Mouse (Mus musculus): ENCODE measurements at regions not wholly inside any gene's neighbourhood (a gene's known extent, or its start where the extent isn't known, plus 50 kb on each side); places are given as distances from the start of the nearest gene placed in this dataset.

DNA sequence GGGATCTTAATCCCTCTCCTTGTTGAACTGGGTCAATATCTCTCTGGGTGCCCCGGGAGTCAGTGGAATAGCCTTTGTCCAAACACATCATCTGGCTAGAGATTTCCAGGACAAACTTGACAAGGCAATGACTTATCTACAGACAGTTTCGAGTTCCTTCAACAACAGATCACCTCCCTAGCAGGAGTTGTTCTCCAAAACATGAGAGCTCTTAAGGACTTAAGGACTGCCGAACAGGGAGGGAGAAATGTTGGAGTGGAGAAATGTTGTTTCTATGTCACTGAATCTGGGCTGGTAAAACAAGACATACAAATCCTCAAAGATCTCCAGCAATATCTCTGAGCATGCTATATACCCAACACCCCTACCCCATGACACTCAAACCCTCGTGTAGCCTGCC is 59.7 kb upstream of the Cox10 start:
- DNase-seq (ENCODE audit: low spot score) = no peak

DNA sequence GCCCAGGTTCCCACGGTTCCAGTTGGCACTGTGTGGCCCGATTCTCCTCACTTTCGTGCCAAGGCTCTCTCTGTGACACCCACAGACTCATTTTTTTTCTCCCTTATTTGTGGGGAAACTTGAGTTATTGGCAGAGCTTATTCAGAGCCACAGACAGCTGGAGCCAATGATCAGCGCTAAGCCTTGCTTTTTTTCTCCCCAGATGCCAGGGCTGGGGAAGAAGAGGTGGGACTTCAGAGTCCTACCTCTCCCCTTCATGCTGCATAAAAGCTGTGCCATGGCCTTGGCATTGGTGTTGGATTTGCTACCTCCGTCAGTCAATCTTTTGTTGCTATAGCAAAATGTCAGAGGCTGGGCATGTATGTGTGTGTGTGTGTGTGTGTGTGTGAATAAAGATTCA is 56.5 kb upstream of the Cox10 start:
- no peak for DNase-seq (ENCODE audit: low spot score)

DNA sequence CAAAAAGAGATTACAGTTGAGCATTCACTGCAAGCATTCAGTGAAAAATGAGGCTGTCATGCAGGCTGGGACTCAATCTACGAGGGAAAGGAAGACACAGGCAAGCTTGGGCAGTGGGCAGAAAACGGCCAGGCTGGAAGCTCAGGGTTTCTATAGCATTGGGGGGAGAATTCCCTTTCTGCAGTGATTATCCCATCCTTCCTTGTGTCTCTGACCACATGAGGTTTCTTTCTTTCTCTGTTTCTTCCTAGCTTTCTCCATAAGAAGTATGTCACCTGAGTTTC is 56.0 kb upstream of the Cox10 start:
- no peak for DNase-seq (ENCODE audit: low spot score)

DNA sequence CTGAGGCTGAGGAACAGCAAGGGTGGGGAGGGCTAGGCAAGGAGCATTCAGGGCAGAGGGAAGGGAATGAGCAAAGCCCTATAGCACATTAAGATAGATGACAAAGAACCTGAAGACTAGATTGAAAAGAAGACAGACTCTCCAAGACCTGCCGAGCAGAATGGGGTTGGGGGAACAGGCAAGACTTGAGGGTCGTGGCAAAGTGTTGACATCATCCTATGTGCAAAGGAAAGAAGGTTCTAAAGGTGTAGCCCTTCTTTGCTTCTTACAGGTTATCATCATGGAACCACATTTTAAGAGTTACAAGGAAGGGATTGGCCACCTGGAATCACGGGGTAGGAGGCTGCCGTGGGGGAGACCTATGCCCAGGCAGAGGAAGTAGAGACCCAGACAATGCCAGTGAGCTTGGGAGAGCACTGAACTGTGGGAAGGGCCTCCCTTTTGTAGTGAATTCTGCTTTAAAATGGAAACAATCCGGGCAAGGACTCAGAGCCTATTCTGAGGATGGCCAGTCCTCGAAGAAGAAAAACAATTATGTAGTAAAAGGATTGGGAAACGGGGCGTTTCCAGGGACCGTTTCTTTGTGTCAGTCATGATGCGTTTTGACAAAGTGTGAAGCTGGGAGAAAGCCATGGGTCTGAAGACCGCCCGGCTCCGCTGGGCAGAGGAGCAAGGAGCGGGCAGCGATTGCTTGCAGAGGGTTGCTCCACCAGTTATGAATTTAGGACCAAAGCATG is 55.5 kb upstream of the Cox10 start:
- DNase-seq (ENCODE audit: low spot score) = no peak
